Mouse (Mus musculus): ENCODE data around the gene Sdk1.
A peak's percentile ranks its signal among the peaks of the same experiment; 100 is the strongest.

Sdk1 gene

GRCm38 (mm10) chr5:141324910-141325309 lies 83.6 kb downstream of the Sdk1 start:
- DNase-seq (ENCODE audit: low spot score in 2 of 2): peak in 1 of 2 experiments; percentile 8

- DNase-seq (ENCODE audit: low spot score in 2 of 2): no peak
These were observed 103.1 kb downstream of the Sdk1 start for GRCm38 (mm10) chr5:141344376-141344775.

GRCm38 (mm10) chr5:141345476-141345875 lies 104.2 kb downstream of the Sdk1 start:
- DNase-seq (ENCODE audit: low spot score in 2 of 2): no peak

GRCm38 (mm10) chr5:141362676-141363075 lies 121.4 kb downstream of the Sdk1 start:
- DNase-seq (ENCODE audit: low spot score in 2 of 2): no peak

- no peak for DNase-seq (ENCODE audit: low spot score in 2 of 2)
These were observed 122.7 kb downstream of the Sdk1 start for GRCm38 (mm10) chr5:141363956-141364355.

GRCm38 (mm10) chr5:141368567-141368966 lies 127.3 kb downstream of the Sdk1 start:
- no peak for DNase-seq (ENCODE audit: low spot score in 2 of 2)

GRCm38 (mm10) chr5:141374797-141375196 lies 133.5 kb downstream of the Sdk1 start:
- no peak for DNase-seq (ENCODE audit: low spot score in 2 of 2)

GRCm38 (mm10) chr5:141379836-141380773 lies 138.8 kb downstream of the Sdk1 start:
- DNase-seq (ENCODE audit: low spot score in 2 of 2): no peak

GRCm38 (mm10) chr5:141380774-141381156 lies 139.5 kb downstream of the Sdk1 start:
- no peak for DNase-seq (ENCODE audit: low spot score in 2 of 2)

- no peak for DNase-seq (ENCODE audit: low spot score in 2 of 2)
These were observed 140.3 kb downstream of the Sdk1 start for GRCm38 (mm10) chr5:141381581-141381980.

- no peak for DNase-seq (ENCODE audit: low spot score in 2 of 2)
These were observed 141.1 kb downstream of the Sdk1 start for GRCm38 (mm10) chr5:141382246-141382835.

- no peak for DNase-seq (ENCODE audit: low spot score in 2 of 2)
These were observed 147.2 kb downstream of the Sdk1 start for GRCm38 (mm10) chr5:141388451-141388850.

- no peak for DNase-seq (ENCODE audit: low spot score in 2 of 2)
These were observed 149.3 kb downstream of the Sdk1 start for GRCm38 (mm10) chr5:141390541-141390940.

GRCm38 (mm10) chr5:141391153-141391552 lies 149.9 kb downstream of the Sdk1 start:
- no peak for DNase-seq (ENCODE audit: low spot score in 2 of 2)

GRCm38 (mm10) chr5:141393846-141394245 lies 152.6 kb downstream of the Sdk1 start:
- DNase-seq (ENCODE audit: low spot score in 2 of 2): no peak

- no peak for DNase-seq (ENCODE audit: low spot score in 2 of 2)
These were observed 153.3 kb downstream of the Sdk1 start for GRCm38 (mm10) chr5:141394586-141394985.

GRCm38 (mm10) chr5:141403741-141404140 lies 162.5 kb downstream of the Sdk1 start:
- DNase-seq (ENCODE audit: low spot score in 2 of 2): no peak

GRCm38 (mm10) chr5:141404651-141405050 lies 163.4 kb downstream of the Sdk1 start:
- DNase-seq (ENCODE audit: low spot score in 2 of 2): no peak

- DNase-seq (ENCODE audit: low spot score in 2 of 2): no peak
These were observed 165.6 kb downstream of the Sdk1 start for GRCm38 (mm10) chr5:141406926-141407325.

- DNase-seq (ENCODE audit: low spot score in 2 of 2): no peak
These were observed 171.7 kb downstream of the Sdk1 start for GRCm38 (mm10) chr5:141413013-141413412.

GRCm38 (mm10) chr5:141415644-141416243 lies 174.5 kb downstream of the Sdk1 start:
- DNase-seq (ENCODE audit: low spot score in 2 of 2): no peak

GRCm38 (mm10) chr5:141428132-141428531 lies 186.8 kb downstream of the Sdk1 start:
- DNase-seq (ENCODE audit: low spot score in 2 of 2): no peak

- DNase-seq (ENCODE audit: low spot score in 2 of 2): no peak
These were observed 192.0 kb downstream of the Sdk1 start for GRCm38 (mm10) chr5:141433286-141433685.

Measured in right cerebral cortex, postnatal 36 days (tissue).